Mouse (Mus musculus) liver, adult 2 months (tissue): ENCODE measurements around the gene Tcerg1l.

Source experiments
- CTCF ChIP-seq: fragments of 200-500 bp; IDR thresholded peaks from 2 replicates; pipeline ENCODE4 v1.5.1; 2011; ENCODE audit warnings: low read depth, low read length, control low read depth
- POLR2A ChIP-seq: fragments of 200-500 bp; IDR thresholded peaks from 2 replicates; pipeline ENCODE4 v1.6.1; 2011; ENCODE audit warnings: low read length, control low read depth; ENCODE audit not compliant: insufficient read depth; ENCODE audit errors: extremely low read depth

- TF ChIP-seq POLR2A (no peak), CTCF (no peak)
Observed at GRCm38 (mm10) chr7:138400506-138401272, 3.2 kb upstream of the Tcerg1l start.
